Mouse (Mus musculus) monocyte, adult 5-6 weeks (primary cell): ENCODE data around the gene Olfr876. TPM values are rescaled to one million over a fixed set of nuclear protein-coding genes. Genes with fewer than 3 reads are reported as not detected.

Experiments used
- total RNA-seq: library from RNA; stranded (forward); fragments of 200-1000, 200-491, 200-594 nt; gene quantifications from 3 replicates; pipeline ENCODE4 v1.2.3, GENCODE M21; 2017

The Olfr876 gene
- total RNA-seq, 1 experiment from 2014 or later = not detected

Other genes with a start within 250 kb of the Olfr876 start
- 4.1 to 10.4 TPM (median 4.7 TPM) in 3 replicates for gene Siae, start 247.3 kb upstream of the Olfr876 start, total RNA-seq
- gene Spa17, start 189.3 kb upstream of the Olfr876 start, total RNA-seq = 1.3 to 3.3 TPM in 2 of 3 replicates, not detected in the other
- gene Tbrg1, start 145.7 kb upstream of the Olfr876 start, total RNA-seq = 27.0 to 51.1 TPM (median 38.1 TPM) in 3 replicates
- not detected in 3 replicates for gene Panx3, start 133.8 kb upstream of the Olfr876 start, total RNA-seq
- not detected in 3 replicates for gene Olfr160, start 86.8 kb upstream of the Olfr876 start, total RNA-seq
- gene Olfr874, start 57.9 kb upstream of the Olfr876 start, total RNA-seq = not detected in 3 replicates
- gene Olfr875, start 31.2 kb upstream of the Olfr876 start, total RNA-seq = not detected in 3 replicates
- gene Olfr877, start 51.2 kb downstream of the Olfr876 start, total RNA-seq = not detected in 3 replicates
- not detected in 3 replicates for gene Olfr145, start 93.7 kb downstream of the Olfr876 start, total RNA-seq
- gene Olfr878, start 114.8 kb downstream of the Olfr876 start, total RNA-seq = not detected in 3 replicates
- gene Olfr881, start 188.8 kb downstream of the Olfr876 start, total RNA-seq = 0.38 TPM in 1 of 3 replicates, not detected in the others
- gene Olfr883, start 222.8 kb downstream of the Olfr876 start, total RNA-seq = not detected in 3 replicates
- gene Olfr884, start 243.5 kb downstream of the Olfr876 start, total RNA-seq = not detected in 3 replicates